Mouse (Mus musculus) heart, postnatal 25 days (tissue): ENCODE measurements at regions not wholly inside any gene's neighbourhood (a gene's known extent, or its start where the extent isn't known, plus 50 kb on each side); places are given as distances from the start of the nearest gene placed in this dataset.

Source experiments
- DNase-seq: peaks from one replicate; pipeline ENCODE4 v3.0.0; 2022; ENCODE audit warnings: low spot score
- intact Hi-C: fragments of 180-260 bp; cut with DNase I; formaldehyde crosslinking; loops from one replicate; pipeline ENCODE4 v1.15.1; 2025

GRCm38 (mm10) chr9:71361961-71362360 lies 123.8 kb downstream of the Polr2m start:
- DNase-seq: peak; percentile 14
- intact Hi-C loops: loop anchor here (2.0 to 10.0 kb wide), 3 partner anchors 100 to 261 kb away; no protein-coding TSS in a partner anchor

- intact Hi-C loops: loop anchor here (2.0 to 10.0 kb wide), 3 partner anchors 101 to 261 kb away; no protein-coding TSS in a partner anchor
- no peak for DNase-seq
Measured at GRCm38 (mm10) chr9:71361311-71361710, 124.4 kb downstream of the Polr2m start.

- intact Hi-C loops: loop anchor here (2.0 to 10.0 kb wide), 3 partner anchors 102 to 262 kb away; no protein-coding TSS in a partner anchor
- no peak for DNase-seq
Measured at GRCm38 (mm10) chr9:71360676-71361075, 125.1 kb downstream of the Polr2m start.

GRCm38 (mm10) chr9:71358961-71359360 lies 126.8 kb downstream of the Polr2m start:
- intact Hi-C loops: loop anchor here (1.0 to 10.0 kb wide), 2 partner anchors 88 to 144 kb away; partner anchors contain the start of gene Aldh1a2
- no peak for DNase-seq

- DNase-seq: no peak
- intact Hi-C loops: loop anchor here (10.0 kb wide), 1 partner anchor 141 kb away; the partner anchor contains the start of gene Aldh1a2
Measured at GRCm38 (mm10) chr9:71355721-71356120, 130.0 kb downstream of the Polr2m start.
